Mouse (Mus musculus) forebrain, embryonic 15.5 days (tissue): ENCODE results near the gene Manea. TPM values are rescaled to one million over a fixed set of nuclear protein-coding genes. Genes with fewer than 3 reads are reported as not detected.
A peak's percentile ranks its signal among the peaks of the same experiment; 100 is the strongest.

ENCODE experiments used
- ATAC-seq: fragments of 200-750 bp; cut with Nextera tagmentation; replicated peaks from 2 replicates; pipeline ENCODE4 v1.8.0; 2017; ENCODE audit warnings: mild to moderate bottlenecking, moderate TSS enrichment, moderate library complexity
- H3K27ac ChIP-seq: fragments of 300-500 bp; sonication (generic); replicated peaks from 2 replicates; pipeline ENCODE4 v1.5.1; 2015; ENCODE audit warnings: mild to moderate bottlenecking, inconsistent platforms
- H3K27me3 ChIP-seq: fragments of 300-500 bp; sonication (generic); 2 replicates; pipeline ENCODE4 v1.6.1; 2015; ENCODE audit warnings: inconsistent platforms
- H3K36me3 ChIP-seq: fragments of 300-500 bp; sonication (generic); 2 replicates; pipeline ENCODE4 v1.6.1; 2015; ENCODE audit warnings: mild to moderate bottlenecking, inconsistent platforms
- H3K4me1 ChIP-seq: fragments of 300-500 bp; sonication (generic); 2 replicates; pipeline ENCODE4 v1.6.1; 2015; ENCODE audit warnings: inconsistent platforms
- H3K4me2 ChIP-seq: fragments of 300-500 bp; sonication (generic); replicated peaks from 2 replicates; pipeline ENCODE4 v1.6.1; 2015; ENCODE audit warnings: mild to moderate bottlenecking, inconsistent platforms
- H3K4me3 ChIP-seq: fragments of 300-500 bp; sonication (generic); 2 replicates; pipeline ENCODE4 v1.5.1; 2015; ENCODE audit warnings: mild to moderate bottlenecking, inconsistent platforms
- H3K9ac ChIP-seq: fragments of 300-500 bp; sonication (generic); replicated peaks from 2 replicates; pipeline ENCODE4 v1.6.1; 2015; ENCODE audit warnings: mild to moderate bottlenecking, inconsistent platforms
- H3K9me3 ChIP-seq: fragments of 300-500 bp; sonication (generic); 2 replicates; pipeline ENCODE4 v1.6.1; 2016; ENCODE audit warnings: inconsistent platforms
- WGBS: fragments of 180-500 bp; shearing (Covaris S2); methylation state at CpG from one replicate; pipeline ENCODE4 v1.1.7; 2015; ENCODE audit warnings: mixed read lengths; 5-methylcytosine and 5-hydroxymethylcytosine counted together
- polyA plus RNA-seq: library from polyadenylated mRNA; unstranded; fragments of >200 nt; fragmentation: Nextera tagmentation; extraction: Ambion mirVana; gene quantifications from 2 replicates; pipeline ENCODE4 v1.2.1, GENCODE M21; 2015

Manea gene
- polyA plus RNA-seq, 1 experiment from 2014 or later = 14.1 TPM

DNA sequence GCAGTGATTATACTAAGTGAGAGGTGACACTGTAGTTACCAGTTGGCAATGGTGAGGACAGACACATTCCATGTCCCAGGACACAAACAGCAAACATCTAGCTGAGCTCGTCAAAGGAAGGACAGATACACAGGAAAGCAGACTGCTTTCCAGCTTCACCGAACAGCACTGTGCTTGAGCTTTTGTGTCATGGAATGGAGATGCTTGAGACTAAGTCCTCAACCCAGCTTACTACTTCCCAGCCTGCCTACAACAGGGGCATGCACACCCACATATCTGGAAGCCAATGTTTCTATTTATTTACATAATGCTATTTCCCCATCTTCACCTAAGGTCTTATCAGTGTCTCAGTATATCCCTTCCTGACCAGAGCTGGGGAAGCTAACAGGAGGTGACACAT lies 70.9 kb downstream of the Manea start:
- Histone ChIP-seq H3K27ac (peak overlapping the region; percentile 55), H3K36me3 (no peaks in the 10 kb centered on the region), H3K27me3 (no peaks in the 10 kb centered on the region), H3K9me3 (no peaks in the 10 kb centered on the region), H3K4me2 (no peak overlapping the region), H3K4me1 (0 out of 2 replicates have a peak, but pooled peaks cover 5% of the 10 kb centered on the region), H3K4me3 (no peak overlapping the region), H3K9ac (no peak overlapping the region)
- 65% methylated on average over 2 of the region's 2 CpGs for WGBS
- peak; percentile 55; the same call in 1 of the 2 replicates for ATAC-seq
